Mouse (Mus musculus): ENCODE data around the gene Cog8.

GRCm38 (mm10) chr8:107104547-107104946 lies 48.1 kb upstream of the Cog8 start:
- TF ChIP-seq CTCF (IDR thresholded peaks at IDR 0.05) (peak; percentile 93; the same call in 1 of the 2 replicates), EP300 (IDR thresholded peaks at IDR 0.05; ENCODE audit: insufficient read depth, low read depth, low read length) (peak; percentile 70; the same call in 1 of the 2 replicates)

All from heart, adult 2 months (tissue).